Mouse (Mus musculus): Measurements from ENCODE around the gene Ms4a18. TPM values are rescaled to one million over a fixed set of nuclear protein-coding genes. Genes with fewer than 3 reads are reported as not detected.

Gene Ms4a18
- polyA plus RNA-seq, 1 experiment, result not detected

DNA sequence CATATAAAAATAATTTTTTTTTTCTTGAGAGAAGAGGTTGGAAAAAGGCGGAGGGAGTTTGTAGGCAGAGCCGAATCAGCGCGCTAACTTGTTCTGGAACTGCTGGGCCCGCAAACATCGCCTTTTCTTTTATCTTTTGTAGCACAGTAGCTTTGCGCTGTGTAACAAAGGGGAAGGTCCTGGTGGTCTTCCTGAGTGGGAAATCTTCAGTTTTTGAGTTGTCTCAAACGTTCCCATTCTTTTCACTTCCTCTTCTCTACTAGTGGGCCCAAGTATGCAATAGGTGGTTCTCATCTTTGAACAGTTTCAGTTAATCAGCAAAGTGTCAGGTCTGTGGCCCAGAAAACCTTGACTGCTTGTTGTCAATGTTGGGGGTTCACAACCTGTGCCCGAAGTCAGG, 68.3 kb downstream of the Ms4a18 start:
- Histone ChIP-seq H3K4me1 (ENCODE audit: control insufficient read depth, insufficient read depth, low read length) (peaks cover 9% of the 10 kb centered on the region; the same call in 1 of the 2 replicates), H3K4me3 (replicated peaks; ENCODE audit: extremely low read depth, low read depth, low read length) (peak overlapping the region; percentile 38)
- DNase-seq, result no peak
- WGBS, result 23% methylated on average over 9 of the region's 9 CpGs
- TF ChIP-seq CTCF (IDR thresholded peaks at IDR 0.05; ENCODE audit: insufficient read depth, low read length) (no peak), POLR2A (IDR thresholded peaks at IDR 0.05; ENCODE audit: borderline replicate concordance, extremely low read depth, low read depth, low read length) (no peak)

DNA sequence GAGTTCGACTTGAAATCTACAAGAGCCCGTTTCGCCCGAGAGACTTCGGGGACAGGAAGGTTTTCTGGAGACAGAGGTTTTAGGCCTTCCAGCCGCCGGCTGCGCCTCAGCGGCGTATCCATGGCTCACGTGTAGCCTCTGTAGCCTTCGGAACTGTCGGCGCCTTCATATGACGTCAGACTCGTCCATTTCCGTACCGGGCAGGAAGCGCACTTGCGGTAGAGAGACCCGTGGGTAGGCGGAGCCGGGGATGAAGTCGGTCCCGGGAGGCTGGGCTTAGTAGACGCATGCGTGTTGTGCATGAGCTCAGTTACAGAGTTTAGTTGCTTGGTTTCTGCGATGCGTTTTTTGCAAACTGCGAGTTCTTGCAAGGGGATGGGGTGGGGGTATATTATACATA, 68.7 kb downstream of the Ms4a18 start, which contains the start of gene Ccdc86:
Gene Ccdc86 (minus strand): TSS at position 155 of the 400 bp plus-strand sequence.
- TF ChIP-seq POLR2A (IDR thresholded peaks at IDR 0.05; ENCODE audit: borderline replicate concordance, extremely low read depth, low read depth, low read length) (peak; percentile 63; the same call in 1 of the 2 replicates), CTCF (IDR thresholded peaks at IDR 0.05; ENCODE audit: insufficient read depth, low read length) (no peak)
- Histone ChIP-seq H3K4me1 (ENCODE audit: control insufficient read depth, insufficient read depth, low read length) (peaks cover 9% of the 10 kb centered on the region; the same call in 1 of the 2 replicates), H3K4me3 (replicated peaks; ENCODE audit: extremely low read depth, low read depth, low read length) (peak within 1 kb of the TSS; percentile 82)
- under 1% methylated on average over 30 of the region's 30 CpGs for WGBS
- DNase-seq, result peak; percentile 95

DNA sequence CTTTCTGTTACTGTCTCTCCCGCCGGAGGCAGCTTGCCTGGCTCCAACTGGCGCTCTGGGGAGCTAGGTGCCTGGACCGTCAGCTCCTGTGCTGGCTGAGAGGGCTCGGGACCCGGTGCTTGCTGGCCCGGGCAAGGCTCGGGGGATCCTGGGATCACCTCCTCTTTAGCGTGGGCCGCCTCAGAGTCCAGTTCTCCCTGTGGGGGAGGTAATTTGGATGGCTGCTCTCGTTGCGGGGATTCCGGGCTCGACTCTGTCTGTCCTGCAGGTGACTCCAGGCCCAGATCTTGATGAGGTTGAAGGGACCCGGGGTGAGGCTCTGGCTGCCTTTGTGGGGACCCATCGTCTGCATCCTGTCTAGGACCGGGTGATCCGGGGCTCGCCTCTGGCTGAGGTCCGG, 69.4 kb downstream of the Ms4a18 start:
- under 1% methylated on average over 20 of the region's 20 CpGs for WGBS
- no peak for TF ChIP-seq POLR2A (IDR thresholded peaks at IDR 0.05; ENCODE audit: borderline replicate concordance, extremely low read depth, low read depth, low read length)
- TF ChIP-seq CTCF (IDR thresholded peaks at IDR 0.05; ENCODE audit: insufficient read depth, low read length), result no peak
- peak overlapping the region; percentile 39 for H3K4me3 ChIP-seq (replicated peaks; ENCODE audit: extremely low read depth, low read depth, low read length)
- H3K4me1 ChIP-seq (ENCODE audit: control insufficient read depth, insufficient read depth, low read length), result peaks cover 9% of the 10 kb centered on the region; the same call in 1 of the 2 replicates
- DNase-seq, result no peak

DNA sequence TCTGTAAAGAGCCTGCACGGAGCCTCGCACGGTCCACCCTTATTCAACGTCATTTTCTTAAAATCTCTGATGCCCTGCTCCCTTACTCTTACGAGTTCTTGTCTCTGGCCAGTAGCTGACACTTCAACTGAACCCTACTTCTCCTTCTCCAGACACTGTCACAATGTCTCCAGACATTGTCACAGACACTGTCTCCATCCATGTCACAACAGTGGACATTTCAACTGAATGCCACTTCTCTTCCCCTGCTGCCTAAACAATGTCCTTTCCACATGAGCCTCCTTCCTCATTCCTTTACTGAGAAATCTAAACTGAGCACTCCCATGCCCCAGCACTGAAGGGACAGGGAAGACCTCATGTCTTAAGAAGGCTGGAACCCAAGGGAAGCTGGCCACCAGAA, 70.6 kb downstream of the Ms4a18 start:
- peaks cover 9% of the 10 kb centered on the region; the same call in 1 of the 2 replicates for H3K4me1 ChIP-seq (ENCODE audit: control insufficient read depth, insufficient read depth, low read length)
- no peak for DNase-seq
- peak overlapping the region; percentile 51 for H3K4me3 ChIP-seq (replicated peaks; ENCODE audit: extremely low read depth, low read depth, low read length)
- 72% methylated on average over 5 of the region's 5 CpGs for WGBS
- TF ChIP-seq POLR2A (IDR thresholded peaks at IDR 0.05; ENCODE audit: borderline replicate concordance, extremely low read depth, low read depth, low read length), result no peak
- no peak for TF ChIP-seq CTCF (IDR thresholded peaks at IDR 0.05; ENCODE audit: insufficient read depth, low read length)

Other genes with a start within 250 kb of the Ms4a18 start
- gene Cd6, start 188.0 kb downstream of the Ms4a18 start, polyA plus RNA-seq (2012; rRNA removed), result 2.8 and 3.5 TPM in 2 replicates
- 33.3 and 42.0 TPM in 2 replicates for gene Slc15a3, start 178.3 kb downstream of the Ms4a18 start, polyA plus RNA-seq (2012; rRNA removed)
- gene Tmem132a, start 148.1 kb downstream of the Ms4a18 start, polyA plus RNA-seq (2012; rRNA removed), result 22.4 and 23.5 TPM in 2 replicates
- 206 and 278 TPM in 2 replicates for gene Tmem109, start 136.0 kb downstream of the Ms4a18 start, polyA plus RNA-seq (2012; rRNA removed)
- gene Prpf19, start 122.8 kb downstream of the Ms4a18 start, polyA plus RNA-seq (2012; rRNA removed), result 159 and 186 TPM in 2 replicates
- gene Zp1, start 97.4 kb downstream of the Ms4a18 start, polyA plus RNA-seq (2012; rRNA removed), result 0.21 and 0.33 TPM in 2 replicates
- gene Ptgdr2, start 80.9 kb downstream of the Ms4a18 start, polyA plus RNA-seq (2012; rRNA removed), result 4.8 and 6.6 TPM in 2 replicates
- gene Ccdc86, start 68.8 kb downstream of the Ms4a18 start, polyA plus RNA-seq (2012; rRNA removed), result 3.9 and 4.7 TPM in 2 replicates
- gene Ms4a10, start 43.4 kb downstream of the Ms4a18 start, polyA plus RNA-seq (2012; rRNA removed), result not detected in 2 replicates
- 1.8 and 2.3 TPM in 2 replicates for gene Ms4a15, start 24.8 kb downstream of the Ms4a18 start, polyA plus RNA-seq (2012; rRNA removed)
- 15.4 and 18.5 TPM in 2 replicates for gene Ms4a8a, start 63.1 kb upstream of the Ms4a18 start, polyA plus RNA-seq (2012; rRNA removed)
- gene 1700017D01Rik, start 112.8 kb upstream of the Ms4a18 start, polyA plus RNA-seq (2012; rRNA removed), result not detected in 2 replicates
- not detected in 2 replicates for gene 1700025F22Rik, start 147.3 kb upstream of the Ms4a18 start, polyA plus RNA-seq (2012; rRNA removed)
- gene Ms4a13, start 178.7 kb upstream of the Ms4a18 start, polyA plus RNA-seq (2012; rRNA removed), result not detected in 2 replicates
- not detected in 2 replicates for gene Ms4a12, start 214.4 kb upstream of the Ms4a18 start, polyA plus RNA-seq (2012; rRNA removed)
- gene Ms4a1, start 248.2 kb upstream of the Ms4a18 start, polyA plus RNA-seq (2012; rRNA removed), result 1.7 and 2.7 TPM in 2 replicates

Data from lung, adult 2 months (tissue).